Mouse (Mus musculus) lung, embryonic 15.5 days (tissue): ENCODE data around the gene 2610002M06Rik. TPM values are rescaled to one million over a fixed set of nuclear protein-coding genes. Genes with fewer than 3 reads are reported as not detected.

Experiments
- ATAC-seq: fragments of 200-750 bp; cut with Nextera tagmentation; 2 replicates; pipeline ENCODE4 v1.8.0; 2017; ENCODE audit warnings: moderate number of reproducible peaks, borderline replicate concordance; ENCODE audit not compliant: low FRiP score, low TSS enrichment; ENCODE audit errors: extremely low read depth
- H3K27ac ChIP-seq: fragments of 300-500 bp; sonication (generic); 2 replicates; pipeline ENCODE4 v1.5.1; 2015; ENCODE audit warnings: moderate library complexity, mild to moderate bottlenecking, inconsistent platforms
- H3K27me3 ChIP-seq: fragments of 300-500 bp; sonication (generic); 2 replicates; pipeline ENCODE4 v1.6.1; 2015; ENCODE audit warnings: inconsistent platforms
- H3K36me3 ChIP-seq: fragments of 300-500 bp; sonication (generic); 2 replicates; pipeline ENCODE4 v1.6.1; 2015; ENCODE audit warnings: inconsistent platforms
- H3K4me1 ChIP-seq: fragments of 300-500 bp; sonication (generic); 2 replicates; pipeline ENCODE4 v1.6.1; 2015; ENCODE audit warnings: inconsistent platforms
- H3K4me2 ChIP-seq: fragments of 300-500 bp; sonication (generic); 2 replicates; pipeline ENCODE4 v1.6.1; 2015; ENCODE audit warnings: inconsistent platforms, mild to moderate bottlenecking, moderate library complexity
- H3K4me3 ChIP-seq: fragments of 300-500 bp; sonication (generic); 2 replicates; pipeline ENCODE4 v1.5.1; 2015; ENCODE audit warnings: mild to moderate bottlenecking, inconsistent platforms
- H3K9ac ChIP-seq: fragments of 300-500 bp; sonication (generic); 2 replicates; pipeline ENCODE4 v1.6.1; 2015; ENCODE audit warnings: inconsistent platforms
- H3K9me3 ChIP-seq: fragments of 300-500 bp; sonication (generic); 2 replicates; pipeline ENCODE4 v1.6.1; 2016; ENCODE audit warnings: inconsistent platforms
- WGBS: fragments of 180-500 bp; shearing (Covaris S2); methylation state at CpG from one replicate; pipeline ENCODE4 v1.1.7; 2015; 5-methylcytosine and 5-hydroxymethylcytosine counted together
- polyA plus RNA-seq: library from polyadenylated mRNA; unstranded; fragments of >200 nt; fragmentation: Nextera tagmentation; extraction: Ambion mirVana; gene quantifications from 2 replicates; pipeline ENCODE4 v1.2.1, GENCODE M21; 2015

Gene 2610002M06Rik
- 13.2 and 14.1 TPM in 2 replicates for polyA plus RNA-seq

DNA sequence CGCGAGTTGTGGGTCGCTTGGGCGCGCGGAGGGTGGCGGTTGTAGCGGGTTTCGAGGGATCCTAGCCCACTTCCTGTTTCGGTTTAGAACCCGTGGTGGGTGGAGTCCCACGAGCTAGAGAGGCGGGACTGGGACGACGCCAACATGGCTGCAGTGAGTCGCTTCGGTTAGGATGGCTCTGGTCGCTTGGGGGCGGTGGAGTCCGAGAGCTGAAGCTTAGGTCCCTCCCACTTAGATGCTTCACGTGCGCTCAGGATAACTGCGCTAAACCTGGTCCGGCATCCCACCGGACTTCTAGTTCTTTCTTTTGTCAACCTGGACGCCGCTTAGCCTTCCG is at the start of gene 2610002M06Rik:
Gene 2610002M06Rik (minus strand): TSS at position 117 of the 337 bp plus-strand sequence.
- peak within 1 kb of the TSS; percentile 55 for H3K4me2 ChIP-seq
- no peaks in the 10 kb centered on the region for H3K36me3 ChIP-seq
- peak within 1 kb of the TSS; percentile 52 for H3K9ac ChIP-seq
- H3K4me3 ChIP-seq: peak within 1 kb of the TSS; percentile 64
- H3K27ac ChIP-seq: peak within 1 kb of the TSS; percentile 37
- no peaks in the 10 kb centered on the region for H3K27me3 ChIP-seq
- ATAC-seq: peak; percentile 98
- 17% methylated on average over 28 of the region's 28 CpGs for WGBS
- H3K4me1 ChIP-seq: no peaks in the 10 kb centered on the region
- no peaks in the 10 kb centered on the region for H3K9me3 ChIP-seq

DNA sequence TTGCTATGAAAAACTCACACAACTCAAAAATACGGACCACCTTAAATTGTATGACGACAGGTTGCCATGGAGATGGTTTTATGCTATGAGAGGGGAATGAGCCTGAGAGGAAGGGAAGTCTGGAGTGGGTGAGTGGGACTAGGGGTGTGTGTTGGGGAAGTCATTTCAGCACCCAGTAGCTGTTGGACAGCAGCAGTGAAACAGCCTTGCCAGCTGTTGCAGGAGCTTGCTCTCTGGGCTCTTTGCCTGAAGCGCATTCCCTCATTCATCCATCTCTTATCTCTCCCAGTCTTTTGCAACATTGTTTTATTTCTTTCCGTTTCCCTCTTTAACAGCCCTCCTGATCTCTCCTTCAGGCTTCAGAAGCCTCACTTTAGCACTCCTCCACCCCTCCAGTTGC is 42.0 kb upstream of the 2610002M06Rik start:
- Histone ChIP-seq H3K4me3 (no peak overlapping the region), H3K27ac (no peak overlapping the region), H3K9me3 (no peaks in the 10 kb centered on the region), H3K36me3 (no peaks in the 10 kb centered on the region), H3K9ac (no peak overlapping the region), H3K27me3 (no peaks in the 10 kb centered on the region), H3K4me2 (no peak overlapping the region), H3K4me1 (no peaks in the 10 kb centered on the region)
- WGBS: 32% methylated on average over 4 of the region's 4 CpGs
- ATAC-seq: no peak

DNA sequence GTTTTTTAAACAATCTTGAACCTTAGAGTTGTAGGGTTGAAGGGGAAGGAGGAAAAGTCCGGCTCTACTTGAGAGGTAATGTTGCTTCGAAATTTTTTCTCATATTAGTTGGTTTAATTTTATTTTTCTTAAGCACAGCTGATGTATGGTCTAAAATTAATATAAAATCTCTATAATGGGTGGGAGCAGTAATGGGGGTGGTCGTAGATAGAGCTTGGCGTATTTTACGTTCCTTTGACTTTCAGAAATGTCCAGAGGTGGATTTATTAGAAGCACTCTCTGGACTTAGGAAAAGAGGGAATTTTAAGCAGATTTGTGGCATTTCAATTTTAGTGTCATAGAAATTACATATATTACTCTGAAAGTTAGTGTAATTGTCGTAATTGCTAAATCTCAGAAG is 592 bp upstream of the 2610002M06Rik start:
- H3K9me3 ChIP-seq: no peaks in the 10 kb centered on the region
- H3K27me3 ChIP-seq: no peaks in the 10 kb centered on the region
- no peak overlapping the region for H3K9ac ChIP-seq
- H3K36me3 ChIP-seq: no peaks in the 10 kb centered on the region
- H3K4me2 ChIP-seq: peak overlapping the region; percentile 55
- no peaks in the 10 kb centered on the region for H3K4me1 ChIP-seq
- H3K4me3 ChIP-seq: peak overlapping the region; percentile 64; the same call in 1 of the 2 replicates
- H3K27ac ChIP-seq: no peak overlapping the region
- WGBS: 70% methylated on average over 6 of the region's 6 CpGs
- no peak for ATAC-seq

DNA sequence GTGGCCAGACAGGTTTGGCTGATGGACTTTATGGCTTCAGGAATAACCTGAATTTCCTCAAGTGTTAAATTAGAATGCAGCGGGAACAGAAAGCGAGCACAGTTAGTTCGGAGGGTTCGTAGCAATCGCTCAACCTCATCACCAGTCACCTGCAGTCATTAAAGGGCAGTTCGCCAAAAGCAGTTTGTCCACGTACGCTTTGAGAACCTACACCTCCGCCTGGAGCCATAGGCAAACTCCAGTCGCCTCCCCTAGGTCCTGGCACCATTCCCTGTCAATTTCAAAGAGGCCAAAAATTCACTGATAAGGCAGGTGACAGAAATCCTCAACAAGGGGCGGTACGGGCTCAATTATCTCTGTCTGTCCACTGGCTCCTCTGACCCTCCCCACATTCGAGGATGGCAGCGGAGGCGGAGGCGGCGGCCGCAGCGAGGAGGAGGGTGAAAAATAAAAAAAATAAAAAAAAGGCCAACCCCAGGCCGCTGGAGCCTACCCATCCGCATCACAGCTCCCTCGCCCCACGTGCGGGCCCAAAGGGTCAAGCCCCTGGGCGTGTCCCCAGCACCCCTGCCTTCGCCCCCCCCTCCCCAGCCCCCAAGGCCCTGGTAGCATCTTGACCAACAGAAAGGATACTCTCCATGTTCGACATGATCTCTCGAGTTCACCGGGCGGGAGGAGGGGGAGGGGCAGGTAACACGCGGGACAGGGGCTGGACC is 474 bp downstream of the 2610002M06Rik start:
- Histone ChIP-seq H3K9me3 (no peaks in the 10 kb centered on the region), H3K36me3 (no peaks in the 10 kb centered on the region), H3K9ac (peak overlapping the region; percentile 52), H3K4me2 (peak overlapping the region; percentile 55), H3K27ac (peak overlapping the region; percentile 37), H3K4me3 (peak overlapping the region; percentile 64), H3K27me3 (no peaks in the 10 kb centered on the region), H3K4me1 (no peaks in the 10 kb centered on the region)
- WGBS: 24% methylated on average over 32 of the region's 32 CpGs
- ATAC-seq: peak; percentile 82

DNA sequence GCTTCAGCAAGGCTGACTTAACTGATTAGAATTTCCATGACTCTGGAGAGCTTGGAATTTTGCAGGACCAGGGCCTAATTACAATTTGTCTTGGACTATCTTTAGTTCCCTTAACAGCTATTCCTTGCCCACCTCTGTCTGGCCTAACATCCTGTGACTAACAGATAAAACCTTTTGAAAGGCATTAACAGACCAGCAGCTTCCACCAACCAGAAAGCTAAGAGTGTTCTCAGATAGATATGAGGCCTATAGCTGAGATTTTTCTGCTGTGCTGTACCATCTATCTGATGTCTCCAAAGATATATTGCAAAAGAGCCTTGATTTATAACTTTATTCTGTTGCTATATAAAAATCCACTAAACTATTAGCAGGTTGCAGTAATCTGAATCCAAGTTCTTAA is 4.0 kb downstream of the 2610002M06Rik start:
- ATAC-seq: no peak
- Histone ChIP-seq H3K9me3 (no peaks in the 10 kb centered on the region), H3K4me3 (no peak overlapping the region), H3K9ac (no peak overlapping the region), H3K4me2 (no peak overlapping the region), H3K27ac (no peak overlapping the region), H3K27me3 (no peaks in the 10 kb centered on the region), H3K4me1 (no peaks in the 10 kb centered on the region), H3K36me3 (no peaks in the 10 kb centered on the region)

DNA sequence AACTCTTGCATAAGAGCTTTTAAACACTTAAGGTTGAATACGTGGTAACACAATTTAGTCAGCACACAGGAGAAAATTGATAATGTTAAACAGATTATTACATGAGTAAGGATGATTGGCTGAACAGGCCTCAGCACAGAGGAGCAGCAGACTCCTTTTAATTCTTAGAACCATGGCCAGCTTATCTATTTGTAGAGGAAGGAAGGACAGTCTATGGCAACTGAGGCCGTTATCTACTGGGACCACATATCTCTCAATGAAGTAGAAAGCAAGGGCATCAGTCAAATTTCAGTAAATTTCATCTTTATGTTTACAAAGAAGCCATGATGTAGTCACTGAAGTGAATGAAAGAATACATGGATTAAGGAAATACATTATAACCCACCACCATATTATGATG is 19.2 kb downstream of the 2610002M06Rik start:
- no peaks in the 10 kb centered on the region for H3K27me3 ChIP-seq
- no peaks in the 10 kb centered on the region for H3K9me3 ChIP-seq
- no peaks in the 10 kb centered on the region for H3K36me3 ChIP-seq
- H3K9ac ChIP-seq: no peak overlapping the region
- no peak overlapping the region for H3K4me2 ChIP-seq
- H3K4me3 ChIP-seq: no peak overlapping the region
- no peak for ATAC-seq
- WGBS: 78% methylated on average over 2 of the region's 2 CpGs
- H3K27ac ChIP-seq: no peak overlapping the region
- no peaks in the 10 kb centered on the region for H3K4me1 ChIP-seq

DNA sequence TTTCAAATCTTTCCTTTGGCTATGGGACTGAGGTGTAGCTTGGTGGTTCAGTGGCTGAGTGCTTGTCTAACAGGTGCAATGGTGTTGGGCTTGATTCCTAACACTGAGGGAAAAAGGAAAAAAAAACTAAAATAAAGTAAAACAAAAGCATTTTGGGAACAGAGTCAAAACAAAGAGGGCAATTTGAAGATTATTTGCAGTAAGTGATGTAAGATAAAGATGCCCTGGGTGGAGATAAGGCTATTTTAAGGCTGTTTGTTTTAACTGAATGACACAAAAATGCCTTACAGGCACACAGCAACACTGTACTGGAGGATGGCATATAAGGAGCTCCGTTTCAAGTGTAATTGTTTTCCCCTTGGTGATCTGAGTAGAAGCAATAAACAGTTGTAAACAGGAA is 20.3 kb downstream of the 2610002M06Rik start:
- Histone ChIP-seq H3K9ac (no peak overlapping the region), H3K36me3 (no peaks in the 10 kb centered on the region), H3K4me1 (no peaks in the 10 kb centered on the region), H3K27ac (no peak overlapping the region), H3K4me3 (no peak overlapping the region), H3K4me2 (no peak overlapping the region), H3K9me3 (no peaks in the 10 kb centered on the region), H3K27me3 (no peaks in the 10 kb centered on the region)
- ATAC-seq: no peak
- 45% methylated on average over 1 of the region's 1 CpGs for WGBS

DNA sequence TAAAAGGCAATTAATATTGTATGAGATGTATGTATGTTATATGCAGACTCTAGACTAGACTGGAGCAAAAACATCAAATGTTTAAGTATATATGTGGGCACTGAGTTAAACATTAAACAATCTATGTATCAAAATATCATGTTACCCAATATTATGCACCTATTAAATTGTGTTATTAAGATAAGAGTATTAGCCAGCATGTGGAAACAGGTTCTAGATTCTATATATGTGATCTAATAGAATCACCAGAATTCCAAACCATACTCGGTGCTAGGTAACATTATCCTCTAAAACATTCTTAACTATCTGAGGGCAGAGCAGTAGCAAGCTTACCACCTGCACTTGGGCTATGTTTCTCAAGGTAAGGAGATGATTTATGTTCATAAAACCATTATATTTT is 23.8 kb downstream of the 2610002M06Rik start, which contains the start of gene Tent5d:
Gene Tent5d (plus strand): TSS at position 301 of the 400 bp plus-strand sequence.
- no peaks in the 10 kb centered on the region for H3K9me3 ChIP-seq
- H3K4me1 ChIP-seq: no peaks in the 10 kb centered on the region
- H3K9ac ChIP-seq: no peak within 1 kb of the TSS
- no peaks in the 10 kb centered on the region for H3K36me3 ChIP-seq
- H3K27ac ChIP-seq: no peak within 1 kb of the TSS
- ATAC-seq: no peak
- H3K4me2 ChIP-seq: no peak within 1 kb of the TSS
- 79% methylated on average over 1 of the region's 1 CpGs for WGBS
- H3K4me3 ChIP-seq: no peak within 1 kb of the TSS
- no peaks in the 10 kb centered on the region for H3K27me3 ChIP-seq

DNA sequence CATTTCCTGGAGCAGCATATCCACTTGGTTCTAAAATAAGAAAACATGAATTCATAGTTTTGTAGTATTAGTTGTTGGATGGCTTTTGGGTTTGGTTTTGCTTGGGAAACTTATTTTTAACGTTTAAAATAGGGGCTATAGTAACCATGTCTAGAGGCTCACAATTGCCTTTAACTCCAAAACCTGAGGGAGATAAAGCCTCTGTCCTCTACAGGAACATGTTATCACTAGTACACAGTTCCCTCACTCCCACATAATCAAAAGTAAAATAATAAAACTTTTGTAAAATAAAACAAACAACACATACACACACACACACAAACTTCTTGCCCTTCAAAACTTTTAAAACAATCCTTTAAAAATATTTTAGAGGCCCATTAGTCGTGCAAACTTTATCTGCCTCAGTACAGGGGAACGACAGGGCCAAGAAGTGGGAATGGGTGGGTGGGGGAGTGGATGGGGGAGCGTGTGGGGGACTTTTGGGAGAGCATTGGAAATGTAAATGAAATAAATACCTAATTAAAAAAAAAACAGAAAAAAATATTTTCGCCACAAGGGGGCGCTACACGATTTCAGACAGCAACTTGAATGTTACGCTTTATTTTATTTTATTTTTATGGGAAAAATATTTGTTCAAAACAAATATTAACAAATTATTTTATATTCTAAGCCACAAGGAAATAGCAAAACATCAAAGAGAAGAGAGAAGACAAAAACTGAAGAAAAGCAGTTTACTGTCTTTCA is 25.2 kb downstream of the 2610002M06Rik start:
- H3K36me3 ChIP-seq: no peaks in the 10 kb centered on the region
- H3K9me3 ChIP-seq: no peaks in the 10 kb centered on the region
- no peak overlapping the region for H3K27ac ChIP-seq
- 28% methylated on average over 8 of the region's 8 CpGs for WGBS
- H3K9ac ChIP-seq: no peak overlapping the region
- H3K4me3 ChIP-seq: no peak overlapping the region
- no peaks in the 10 kb centered on the region for H3K27me3 ChIP-seq
- H3K4me1 ChIP-seq: no peaks in the 10 kb centered on the region
- H3K4me2 ChIP-seq: no peak overlapping the region
- no peak for ATAC-seq

DNA sequence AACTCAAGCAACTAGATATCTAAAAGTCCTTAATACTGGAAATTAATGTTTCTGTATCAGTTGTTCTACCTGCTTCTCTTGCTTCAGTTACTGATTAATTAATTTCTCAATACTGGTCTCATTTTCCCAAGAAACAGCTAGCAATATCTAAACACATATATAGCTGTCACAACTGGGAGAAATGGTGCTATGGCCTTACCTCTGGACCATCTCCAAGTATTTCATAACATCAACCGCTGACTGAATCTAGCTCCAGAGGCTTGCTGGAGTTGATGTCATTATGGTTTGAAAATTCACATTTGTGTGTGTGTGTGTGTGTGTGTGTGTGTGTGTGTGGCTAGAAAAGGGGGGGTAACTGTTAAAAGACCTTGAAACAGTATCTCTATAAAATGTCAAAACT is 26.0 kb downstream of the 2610002M06Rik start:
- Histone ChIP-seq H3K27me3 (no peaks in the 10 kb centered on the region), H3K4me3 (no peak overlapping the region), H3K36me3 (no peaks in the 10 kb centered on the region), H3K27ac (no peak overlapping the region), H3K4me2 (no peak overlapping the region), H3K4me1 (no peaks in the 10 kb centered on the region), H3K9ac (no peak overlapping the region), H3K9me3 (no peaks in the 10 kb centered on the region)
- 50% methylated on average over 1 of the region's 1 CpGs for WGBS
- ATAC-seq: no peak

DNA sequence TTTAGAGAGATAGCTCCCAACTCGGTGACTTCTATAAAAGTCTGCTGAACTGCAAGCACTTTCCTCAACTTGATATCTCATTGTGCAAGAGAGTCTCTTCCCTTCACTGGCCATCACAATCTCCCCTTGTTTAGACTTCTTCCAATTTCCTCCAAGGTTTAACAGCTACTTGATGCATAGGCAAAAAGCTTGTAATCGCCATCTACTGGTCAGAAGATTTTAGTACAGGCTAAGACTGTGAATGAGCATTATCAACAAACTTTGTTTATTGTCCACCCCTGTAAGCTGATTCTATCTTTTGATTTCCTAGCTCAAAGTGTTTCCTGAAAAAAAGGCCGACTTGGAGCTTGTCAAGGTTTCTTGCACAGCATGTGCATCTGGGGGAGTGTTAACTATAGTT is 48.2 kb downstream of the 2610002M06Rik start:
- Histone ChIP-seq H3K9ac (no peak overlapping the region), H3K4me2 (no peak overlapping the region), H3K27me3 (no peaks in the 10 kb centered on the region), H3K27ac (no peak overlapping the region), H3K9me3 (no peaks in the 10 kb centered on the region), H3K36me3 (no peaks in the 10 kb centered on the region), H3K4me3 (no peak overlapping the region), H3K4me1 (no peaks in the 10 kb centered on the region)
- no peak for ATAC-seq
- 16% methylated on average over 3 of the region's 3 CpGs for WGBS
